Mouse (Mus musculus) gastrocnemius, adult 2 months (tissue): ENCODE results near the gene Usp28. TPM values are rescaled to one million over a fixed set of nuclear protein-coding genes. Genes with fewer than 3 reads are reported as not detected.
A peak's percentile ranks its signal among the peaks of the same experiment; 100 is the strongest.

ENCODE experiments used
- DNase-seq: peaks from one replicate; pipeline ENCODE4 v3.0.0; 2022
- H3K27ac ChIP-seq: fragments of 200-600 bp; 2 replicates; pipeline ENCODE4 v1.8.1; 2022; ENCODE audit warnings: mild to moderate bottlenecking
- H3K4me3 ChIP-seq: fragments of 200-600 bp; 2 replicates; pipeline ENCODE4 v1.8.1; 2022; ENCODE audit warnings: mild to moderate bottlenecking, moderate library complexity
- CTCF ChIP-seq: fragments of 200-600 bp; IDR thresholded peaks from 2 replicates; pipeline ENCODE4 v1.8.1; 2022; ENCODE audit warnings: antibody characterized with exemption, mild to moderate bottlenecking, moderate library complexity
- intact Hi-C: fragments of 180-260 bp; cut with DNase I; formaldehyde crosslinking; loops from one replicate; pipeline ENCODE4 v1.15.1; 2025
- total RNA-seq, 2 experiments: library from RNA; stranded (reverse); gene quantifications; 2 replicates each; pipeline ENCODE4 v1.2.3; 2021

Gene Usp28
- total RNA-seq, 2 experiments from 2014 or later = 56.6 to 67.2 TPM

- no peak for DNase-seq
- intact Hi-C loops = loop anchor here (10.0 kb wide), 1 partner anchor 490 kb away; the partner anchor contains the start of genes Gm5617 and Rbm7
- no peak for TF ChIP-seq CTCF
- Histone ChIP-seq H3K27ac (peak overlapping the region; percentile 98), H3K4me3 (peak overlapping the region; percentile 98)
These were observed 793 bp upstream of the Usp28 start for GRCm38 (mm10) chr9:48984320-48984844.

- intact Hi-C loops = loop anchor here (10.0 kb wide), 1 partner anchor 491 kb away; the partner anchor contains the start of genes Gm5617 and Rbm7
- H3K27ac ChIP-seq = peak overlapping the region; percentile 98
- peak overlapping the region; percentile 98 for H3K4me3 ChIP-seq
- no peak for DNase-seq
- TF ChIP-seq CTCF = no peak
These were observed 523 bp downstream of the Usp28 start for GRCm38 (mm10) chr9:48985708-48986088.

DNA sequence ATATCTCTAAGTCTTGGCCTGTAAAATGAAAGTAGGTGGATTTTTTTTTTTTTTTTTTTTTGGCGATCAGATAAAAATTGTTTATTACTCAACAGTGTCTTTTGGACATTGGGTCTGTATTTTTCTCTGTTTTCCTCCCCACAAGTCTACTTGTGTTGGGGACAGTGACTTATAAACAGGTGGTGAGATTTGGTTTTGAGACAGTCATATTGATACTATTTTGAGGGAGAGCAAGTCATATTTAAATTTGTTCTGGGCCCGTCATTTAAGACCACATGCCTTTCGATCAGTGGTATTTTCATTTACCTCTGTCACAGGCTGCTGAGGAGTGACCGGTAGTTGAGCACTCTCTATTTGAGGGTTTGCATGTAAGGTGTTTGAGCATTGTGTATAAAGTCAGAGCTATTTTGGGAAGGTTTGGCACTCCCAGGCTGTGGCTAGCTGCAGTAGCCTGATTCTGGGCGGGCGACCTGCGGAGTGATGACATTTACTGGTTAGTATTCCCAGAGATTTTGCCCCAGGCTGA is 1.5 kb downstream of the Usp28 start:
- peak overlapping the region; percentile 98 for H3K4me3 ChIP-seq
- DNase-seq = peak; percentile 67
- intact Hi-C loops = loop anchor here (10.0 kb wide), 1 partner anchor 492 kb away; the partner anchor contains the start of genes Gm5617 and Rbm7
- no peak for TF ChIP-seq CTCF
- H3K27ac ChIP-seq = peak overlapping the region; percentile 98

GRCm38 (mm10) chr9:48987201-48988101 is 2.3 kb downstream of the Usp28 start:
- DNase-seq = peak; percentile 34
- peak overlapping the region; percentile 98 for H3K4me3 ChIP-seq
- intact Hi-C loops = loop anchor here (10.0 kb wide), 1 partner anchor 493 kb away; the partner anchor contains the start of genes Gm5617 and Rbm7

GRCm38 (mm10) chr9:48991671-48992070 is 6.5 kb downstream of the Usp28 start:
- no peak for DNase-seq
- no peak for TF ChIP-seq CTCF
- no peak overlapping the region for H3K4me3 ChIP-seq
- intact Hi-C loops = no loop called here
- no peak overlapping the region; the same call in 1 of the 2 replicates for H3K27ac ChIP-seq

More at GRCm38 (mm10) chr9:48987201-48988101, 2.3 kb downstream of the Usp28 start:
- H3K27ac ChIP-seq = peak overlapping the region; percentile 98
- no peak for TF ChIP-seq CTCF

- Histone ChIP-seq H3K4me3 (no peak overlapping the region), H3K27ac (no peak overlapping the region)
- TF ChIP-seq CTCF = no peak
- intact Hi-C loops = no loop called here
- no peak for DNase-seq
These were observed 9.6 kb downstream of the Usp28 start for GRCm38 (mm10) chr9:48994779-48995178.

GRCm38 (mm10) chr9:48995735-48996134 is 10.6 kb downstream of the Usp28 start:
- 0 out of 2 replicates have a peak overlapping the region, but pooled peaks have one; percentile 28 for H3K27ac ChIP-seq
- intact Hi-C loops = no loop called here
- no peak for DNase-seq
- no peak for TF ChIP-seq CTCF
- H3K4me3 ChIP-seq = no peak overlapping the region

DNA sequence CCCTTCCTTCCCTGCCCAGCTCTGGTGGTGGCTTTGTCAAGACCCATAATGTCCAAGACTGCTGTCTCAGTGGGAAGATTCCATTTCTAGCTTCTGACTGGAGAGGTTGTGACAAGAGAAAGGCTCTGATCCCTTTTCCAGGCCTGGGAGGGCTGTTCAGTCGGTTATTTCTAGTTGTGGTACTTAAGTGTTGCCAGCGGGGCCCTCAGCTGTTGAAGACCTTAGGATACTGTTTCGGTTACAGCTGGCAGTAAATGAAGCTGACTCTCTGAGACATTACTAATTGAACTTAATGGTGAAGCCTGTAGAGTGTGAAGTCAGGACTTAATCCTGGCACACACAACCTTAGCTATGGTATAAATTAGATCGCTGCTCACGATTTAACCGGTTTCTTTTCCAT is 14.1 kb downstream of the Usp28 start:
- TF ChIP-seq CTCF = no peak
- DNase-seq = peak; percentile 60
- peak overlapping the region; percentile 37 for H3K4me3 ChIP-seq
- intact Hi-C loops = no loop called here
- peak overlapping the region; percentile 89 for H3K27ac ChIP-seq

DNA sequence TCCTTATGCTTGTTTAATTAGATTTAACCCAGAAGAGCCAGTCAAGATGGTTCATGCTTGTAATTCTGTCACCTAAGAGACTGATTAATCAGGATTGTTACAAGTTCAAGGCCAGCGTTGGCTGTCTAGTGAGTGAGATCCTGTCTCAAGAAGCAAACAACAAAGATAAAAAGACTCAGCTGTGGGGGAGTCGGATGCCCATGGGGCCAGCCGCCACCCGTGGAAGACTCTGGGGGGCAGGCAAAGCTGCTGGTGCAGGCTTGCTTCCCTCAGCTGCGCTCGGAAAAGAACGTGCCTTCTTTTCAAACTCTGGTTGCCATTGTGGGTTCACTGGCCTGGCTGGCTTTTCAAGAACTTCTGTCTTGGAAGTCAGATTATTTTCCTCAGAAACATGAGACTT is 30.6 kb downstream of the Usp28 start:
- intact Hi-C loops = no loop called here
- no peak for TF ChIP-seq CTCF
- no peak overlapping the region for H3K27ac ChIP-seq

GRCm38 (mm10) chr9:49021289-49021688 is 36.1 kb downstream of the Usp28 start:
- TF ChIP-seq CTCF = no peak
- no peak for DNase-seq
- intact Hi-C loops = no loop called here
- Histone ChIP-seq H3K4me3 (no peak overlapping the region), H3K27ac (no peak overlapping the region)

More for the DNA sequence above, 30.6 kb downstream of the Usp28 start:
- DNase-seq = no peak
- H3K4me3 ChIP-seq = no peak overlapping the region

GRCm38 (mm10) chr9:49023956-49024355 is 38.8 kb downstream of the Usp28 start:
- intact Hi-C loops = no loop called here
- DNase-seq = no peak
- no peak for TF ChIP-seq CTCF
- Histone ChIP-seq H3K4me3 (no peak overlapping the region), H3K27ac (no peak overlapping the region)

DNA sequence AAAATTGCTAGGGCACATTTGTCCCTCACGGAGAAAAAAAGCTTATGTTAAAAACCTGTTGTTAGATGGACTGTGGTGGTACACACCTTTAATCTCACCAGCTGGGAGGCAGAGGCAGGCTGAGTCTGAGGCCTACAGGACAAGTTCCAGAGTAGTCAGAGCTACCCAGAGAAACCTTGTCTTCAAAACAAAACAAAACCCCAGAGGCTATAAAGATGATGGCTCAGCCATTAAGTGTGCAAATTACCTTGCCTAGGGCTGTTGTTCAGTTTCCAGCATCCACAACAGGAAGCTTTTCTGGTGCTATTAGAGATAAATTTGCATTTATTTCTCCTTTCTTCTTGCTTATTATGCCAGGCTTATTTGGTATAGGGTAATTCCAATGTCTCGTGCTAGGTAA is 39.4 kb downstream of the Usp28 start:
- TF ChIP-seq CTCF = no peak
- intact Hi-C loops = no loop called here
- DNase-seq = no peak
- H3K27ac ChIP-seq = no peak overlapping the region
- H3K4me3 ChIP-seq = no peak overlapping the region

GRCm38 (mm10) chr9:49034764-49035163 is 49.6 kb downstream of the Usp28 start:
- peak; percentile 64 for DNase-seq
- intact Hi-C loops = no loop called here
- no peak for TF ChIP-seq CTCF
- Histone ChIP-seq H3K4me3 (no peak overlapping the region), H3K27ac (no peak overlapping the region)
